ENCODE assay signal across 7 mouse cellular contexts in genomic region chr10:22813317-22813960, GRCm38 (mm10). TPM values are rescaled to one million over a fixed set of nuclear protein-coding genes. Genes with fewer than 3 reads are reported as not detected.
DNase-seq lines count a peak whose midpoint lies in the region; ATAC-seq and TF ChIP-seq lines count a peak whose summit lies in the region.

No protein-coding gene starts in this region.

- WGBS in neural tube, embryonic 11.5 days: 0% methylated on average over 17 of the region's 18 CpGs
- under 1% methylated on average over 18 of the region's 18 CpGs for WGBS in limb, embryonic 13.5 days
- 3% methylated on average over 18 of the region's 18 CpGs for WGBS in stomach, postnatal 0 days

- H3K4me3 ChIP-seq in neural tube, embryonic 11.5 days (ENCODE audit: low read depth, low read length): no peak overlapping the region
- peak overlapping the region; percentile 26 for H3K4me3 ChIP-seq in limb, embryonic 13.5 days
- H3K4me3 ChIP-seq in stomach, postnatal 0 days (ENCODE audit: low read depth, low read length): peak overlapping the region; percentile 27

- H3K9me3 ChIP-seq in neural tube, embryonic 11.5 days (ENCODE audit: control insufficient read depth, low read length): no peaks in the 10 kb centered on the region
- no peaks in the 10 kb centered on the region for H3K9me3 ChIP-seq in limb, embryonic 13.5 days
- H3K9me3 ChIP-seq in stomach, postnatal 0 days (ENCODE audit: control insufficient read depth, low read length): no peaks in the 10 kb centered on the region

- no peak overlapping the region for H3K9ac ChIP-seq in neural tube, embryonic 11.5 days (ENCODE audit: low read length)
- H3K9ac ChIP-seq in limb, embryonic 13.5 days: no peak overlapping the region
- 0 out of 2 replicates have a peak overlapping the region, but pooled peaks have one; percentile 24 for H3K9ac ChIP-seq in stomach, postnatal 0 days (ENCODE audit: low read length)

- ATAC-seq in neural tube, embryonic 11.5 days (ENCODE audit: insufficient read depth, low FRiP score, low TSS enrichment): no peak
- peak; percentile 35; the same call in 1 of the 2 replicates for ATAC-seq in granulocyte monocyte progenitor cell, adult 5-6 weeks (replicated peaks; ENCODE audit: poor library complexity, severe bottlenecking)
- ATAC-seq in limb, embryonic 13.5 days (ENCODE audit: low FRiP score, low read depth): no peak
- peak; percentile 52; the same call in 1 of the 2 replicates for ATAC-seq in stomach, postnatal 0 days (ENCODE audit: low FRiP score, low TSS enrichment)
- ATAC-seq in megakaryocyte-erythroid progenitor cell, adult 5-6 weeks (replicated peaks; ENCODE audit: low FRiP score, low TSS enrichment, poor library complexity, severe bottlenecking): no peak

- DNase-seq in neural tube, embryonic 11.5 days (ENCODE audit: low spot score): peak; percentile 40
- DNase-seq in neural tube, embryonic 10.5 days (ENCODE audit: extremely low spot score, low spot score): no peak
- DNase-seq in stomach, postnatal 0 days (ENCODE audit: low spot score): peak; percentile 33
- DNase-seq in natural killer cell, adult 2 months (ENCODE audit: low spot score in 2 of 2): no peak

- peaks cover 65% of the 10 kb centered on the region for H3K27me3 ChIP-seq in neural tube, embryonic 11.5 days (ENCODE audit: control insufficient read depth, insufficient read depth, low read length)
- H3K27me3 ChIP-seq in limb, embryonic 13.5 days: peaks cover 89% of the 10 kb centered on the region
- no peaks in the 10 kb centered on the region for H3K27me3 ChIP-seq in stomach, postnatal 0 days (ENCODE audit: control insufficient read depth, insufficient read depth, low read length)

- no peak for TF ChIP-seq EP300 in stomach, postnatal 0 days (optimal IDR thresholded peaks at IDR 0.05)

- peak overlapping the region; percentile 8; the same call in 1 of the 2 replicates for H3K4me2 ChIP-seq in neural tube, embryonic 11.5 days (ENCODE audit: low read depth)
- H3K4me2 ChIP-seq in limb, embryonic 13.5 days (replicated peaks): peak overlapping the region; percentile 44
- H3K4me2 ChIP-seq in stomach, postnatal 0 days (replicated peaks; ENCODE audit: low read depth): peak overlapping the region; percentile 54

- no peaks in the 10 kb centered on the region for H3K4me1 ChIP-seq in neural tube, embryonic 11.5 days (ENCODE audit: control insufficient read depth, insufficient read depth, low read length)
- H3K4me1 ChIP-seq in limb, embryonic 13.5 days: peaks cover 12% of the 10 kb centered on the region; the same call in 1 of the 2 replicates
- H3K4me1 ChIP-seq in stomach, postnatal 0 days (replicated peaks; ENCODE audit: control insufficient read depth, insufficient read depth): peaks cover 2% of the 10 kb centered on the region; the same call in 1 of the 2 replicates

- no peaks in the 10 kb centered on the region for H3K36me3 ChIP-seq in neural tube, embryonic 11.5 days (ENCODE audit: control insufficient read depth, insufficient read depth, low read length)
- no peaks in the 10 kb centered on the region for H3K36me3 ChIP-seq in limb, embryonic 13.5 days
- H3K36me3 ChIP-seq in stomach, postnatal 0 days (ENCODE audit: control insufficient read depth, insufficient read depth, low read length): no peaks in the 10 kb centered on the region

- TF ChIP-seq CTCF in stomach, postnatal 0 days (IDR thresholded peaks at IDR 0.05; ENCODE audit: low read depth): no peak; the same call in none of the 2 replicates

- H3K27ac ChIP-seq in neural tube, embryonic 11.5 days (ENCODE audit: low read depth, low read length): no peak overlapping the region
- no peak overlapping the region for H3K27ac ChIP-seq in limb, embryonic 13.5 days
- peak overlapping the region; percentile 69 for H3K27ac ChIP-seq in stomach, postnatal 0 days (replicated peaks)

RNA-seq across cellular contexts. Expression of gene Tcf21, which starts 6.5 kb away (rescaled TPM):
- 0.40 and 0.69 TPM in 2 replicates for polyA plus RNA-seq in neural tube, embryonic 11.5 days (2014; fragmentation: Nextera tagmentation; extraction: Ambion mirVana)
- total RNA-seq in granulocyte monocyte progenitor cell, adult 5-6 weeks (2014; fragmentation: Nextera tagmentation): not detected in 2 replicates
- total RNA-seq in granulocyte monocyte progenitor cell, adult 5-6 weeks (2017): not detected in 2 replicates
- 0.37 and 0.51 TPM in 2 replicates for polyA plus RNA-seq in limb, embryonic 13.5 days (2015; fragmentation: Nextera tagmentation; extraction: Ambion mirVana)
- 95.3 and 95.5 TPM in 2 replicates for polyA plus RNA-seq in stomach, postnatal 0 days (2015; fragmentation: Nextera tagmentation; extraction: Ambion mirVana)
- not detected in 2 replicates for total RNA-seq in megakaryocyte-erythroid progenitor cell, adult 5-6 weeks (2014; fragmentation: Nextera tagmentation)
- total RNA-seq in megakaryocyte-erythroid progenitor cell, adult 5-6 weeks (2017): not detected in 2 replicates

Comparison
In these comparisons a context has a peak if more than half of its experiments do, and no peak if none do; other contexts are left out.
1. DNase-seq: peak in neural tube, embryonic 11.5 days (single experiment) and stomach, postnatal 0 days (single experiment); none in neural tube, embryonic 10.5 days (single experiment) and natural killer cell, adult 2 months (0 of 2).
2. ATAC-seq: peak in granulocyte monocyte progenitor cell, adult 5-6 weeks (single experiment) and stomach, postnatal 0 days (single experiment); none in neural tube, embryonic 11.5 days (single experiment), limb, embryonic 13.5 days (single experiment) and megakaryocyte-erythroid progenitor cell, adult 5-6 weeks (single experiment).
3. RNA of gene Tcf21, which starts 6.5 kb away (polyA plus RNA-seq): 95.3 to 95.5 TPM in stomach, postnatal 0 days; 0.40 to 0.69 TPM in neural tube, embryonic 11.5 days and 0.37 to 0.51 TPM in limb, embryonic 13.5 days; every median in the first group is over 10 times any median in the second.
4. Peak in every context shown above with its lines, with median percentiles within 50 percentile points of each other: H3K4me2 ChIP-seq.